Mouse (Mus musculus) granulocyte monocyte progenitor cell, adult 5-6 weeks (primary cell): ENCODE measurements around the gene Mrgprb8. TPM values are rescaled to one million over a fixed set of nuclear protein-coding genes. Genes with fewer than 3 reads are reported as not detected.
"Not testable (repeated sequence)": the region's sequence is repeated elsewhere in the genome, so short reads cannot be mapped to it uniquely, and the experiment has no call there.

Experiments
- ATAC-seq: replicated peaks from 2 replicates; pipeline ENCODE4 v1.8.0; 2016; ENCODE audit warnings: mild to moderate bottlenecking, moderate TSS enrichment, inconsistent platforms; ENCODE audit not compliant: poor library complexity, severe bottlenecking
- total RNA-seq, 2 experiments: library from RNA; stranded (forward) in 1 of 2; stranded (reverse) in 1 of 2; fragments of 200-712, 200-1000 nt in 1 of 2; fragments of >200 nt in 1 of 2; fragmentation: Nextera tagmentation in 1 of 2; gene quantifications; 2 replicates each; pipeline ENCODE4 v1.2.3; 2014 to 2017

Gene Mrgprb8
- total RNA-seq (2014; fragmentation: Nextera tagmentation) (not detected in 2 replicates), total RNA-seq (2017) (not detected in 2 replicates)

DNA sequence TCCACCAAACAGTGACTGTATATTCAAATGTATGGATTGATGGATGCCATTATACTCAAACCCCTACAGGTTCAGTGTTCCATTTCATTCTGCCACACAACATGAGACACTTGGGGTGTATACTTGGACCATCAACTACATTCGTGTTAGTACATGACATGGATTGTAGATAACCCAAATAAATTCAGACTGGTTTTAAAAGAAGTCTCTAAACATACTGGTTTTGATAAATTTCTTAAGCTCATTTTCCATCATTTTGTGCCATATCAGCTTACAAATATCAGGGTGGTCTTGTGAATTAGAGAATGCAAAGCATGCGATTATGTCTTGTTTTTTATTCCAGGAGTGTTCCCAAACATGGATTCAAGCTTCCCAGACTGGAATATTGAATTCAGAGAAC is at the start of gene Mrgprb8:
TSS of gene Mrgprb8 (plus strand) at position 301 of the 400 bp plus-strand sequence.
- ATAC-seq, result no peak

DNA sequence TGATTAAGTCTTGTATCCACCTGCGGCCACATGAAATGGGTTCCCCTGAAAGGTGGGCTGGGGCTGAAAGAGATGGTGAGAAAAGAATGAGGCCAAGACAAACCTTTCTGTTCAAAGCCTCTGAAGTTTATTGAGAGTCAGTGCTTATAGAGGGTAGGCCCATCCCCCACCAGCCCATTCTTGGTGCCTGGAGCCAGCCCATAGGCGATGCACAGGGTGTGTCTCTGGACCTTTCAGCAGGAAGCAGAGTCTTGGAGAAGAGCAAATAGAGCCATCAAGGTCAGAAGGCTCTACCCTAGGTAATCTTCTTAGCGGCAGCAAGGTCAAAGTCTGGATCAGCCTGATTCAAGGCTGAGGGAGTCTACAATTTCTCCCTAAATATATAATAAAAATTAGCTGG is 47.6 kb downstream of the Mrgprb8 start:
- ATAC-seq, result not testable (repeated sequence)

DNA sequence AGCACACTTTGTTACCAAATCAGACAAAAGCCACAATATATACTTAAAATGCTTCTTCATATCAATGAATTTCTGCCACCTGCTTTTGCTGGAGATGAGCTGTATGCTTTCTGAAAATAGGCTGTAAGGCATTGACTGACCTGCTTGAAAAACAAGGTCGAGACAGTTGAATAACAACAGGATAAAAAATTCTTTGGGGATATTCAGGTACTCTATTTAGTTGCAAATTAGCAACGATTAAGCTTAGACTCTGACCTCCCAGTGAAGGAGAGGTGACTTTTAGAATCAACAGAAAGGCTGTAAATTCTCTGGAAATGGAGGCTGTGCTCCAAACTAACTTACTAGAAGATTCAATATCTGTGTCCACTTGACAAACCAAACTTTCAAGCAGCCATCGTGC is 48.3 kb downstream of the Mrgprb8 start:
- no peak for ATAC-seq

Other genes with a start within 250 kb of the Mrgprb8 start
- gene Mrgprb5, start 219.5 kb upstream of the Mrgprb8 start, total RNA-seq (2014; fragmentation: Nextera tagmentation), result not detected in 2 replicates
- not detected in 2 replicates for gene Mrgprb5, start 219.5 kb upstream of the Mrgprb8 start, total RNA-seq (2017)
- gene Mrgprb4, start 189.2 kb upstream of the Mrgprb8 start, total RNA-seq (2014; fragmentation: Nextera tagmentation), result not detected in 2 replicates
- gene Mrgprb4, start 189.2 kb upstream of the Mrgprb8 start, total RNA-seq (2017), result not detected in 2 replicates
- gene Mrgprb1, start 67.8 kb downstream of the Mrgprb8 start, total RNA-seq (2014; fragmentation: Nextera tagmentation), result not detected in 2 replicates
- not detected in 2 replicates for gene Mrgprb1, start 67.8 kb downstream of the Mrgprb8 start, total RNA-seq (2017)
- not detected in 2 replicates for gene Mrgprx2, start 110.8 kb downstream of the Mrgprb8 start, total RNA-seq (2014; fragmentation: Nextera tagmentation)
- not detected in 2 replicates for gene Mrgprx2, start 110.8 kb downstream of the Mrgprb8 start, total RNA-seq (2017)
- gene Mrgprb2, start 169.6 kb downstream of the Mrgprb8 start, total RNA-seq (2014; fragmentation: Nextera tagmentation), result not detected in 2 replicates
- gene Mrgprb2, start 169.6 kb downstream of the Mrgprb8 start, total RNA-seq (2017), result not detected in 2 replicates